Mouse (Mus musculus) embryonic facial prominence, embryonic 10.5 days (tissue): ENCODE measurements at regions not wholly inside any gene's neighbourhood (a gene's known extent, or its start where the extent isn't known, plus 50 kb on each side); places are given as distances from the start of the nearest gene placed in this dataset.

Experiments
- DNase-seq: peaks from one replicate; pipeline ENCODE4 v3.0.0-alpha.2; 2017; ENCODE audit warnings: low spot score
- H3K27ac ChIP-seq: fragments of 300-500 bp; sonication (generic); replicated peaks from 2 replicates; pipeline ENCODE4 v1.5.1; 2016; ENCODE audit warnings: mild to moderate bottlenecking
- H3K27me3 ChIP-seq: fragments of 300-500 bp; sonication (generic); replicated peaks from 2 replicates; pipeline ENCODE4 v1.6.1; 2016; ENCODE audit warnings: low read depth, mild to moderate bottlenecking; ENCODE audit not compliant: poor library complexity, severe bottlenecking
- H3K36me3 ChIP-seq: fragments of 300-500 bp; sonication (generic); replicated peaks from 2 replicates; pipeline ENCODE4 v1.6.1; 2016; ENCODE audit warnings: mild to moderate bottlenecking, moderate library complexity
- H3K4me1 ChIP-seq: fragments of 300-500 bp; sonication (generic); 2 replicates; pipeline ENCODE4 v1.6.1; 2016
- H3K4me3 ChIP-seq: fragments of 300-500 bp; sonication (generic); 2 replicates; pipeline ENCODE4 v1.5.1; 2016; ENCODE audit warnings: mild to moderate bottlenecking, moderate library complexity
- H3K9me3 ChIP-seq: fragments of 300-500 bp; sonication (generic); 2 replicates; pipeline ENCODE4 v1.6.1; 2016; ENCODE audit warnings: mild to moderate bottlenecking
- WGBS: fragments of 180-500 bp; shearing (Covaris S2); methylation state at CpG from one replicate; pipeline ENCODE4 v1.1.7; 2016; 5-methylcytosine and 5-hydroxymethylcytosine counted together

DNA sequence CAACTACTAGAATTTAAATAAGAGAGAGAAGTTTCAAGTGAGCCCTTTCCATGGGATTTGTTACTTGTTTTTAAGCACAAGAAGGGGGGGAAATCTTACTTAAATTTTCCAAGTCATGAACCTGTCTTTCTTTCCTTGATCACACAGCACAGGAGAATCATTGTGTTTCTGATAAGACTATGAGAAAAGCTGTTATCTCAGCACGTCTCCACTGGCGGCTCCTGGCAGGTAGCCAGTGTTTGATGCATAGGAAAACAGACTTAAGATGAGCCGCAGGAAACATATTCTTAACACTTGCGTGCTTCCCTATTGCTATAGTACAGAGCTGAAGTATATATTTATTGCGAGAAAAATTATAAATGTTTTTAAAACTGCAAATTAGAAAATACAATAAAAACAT lies 920.3 kb downstream of the Efna5 start:
- Histone ChIP-seq H3K4me1 (no peaks in the 10 kb centered on the region), H3K4me3 (no peak overlapping the region), H3K9me3 (no peaks in the 10 kb centered on the region), H3K27ac (no peak overlapping the region), H3K27me3 (no peaks in the 10 kb centered on the region), H3K36me3 (no peaks in the 10 kb centered on the region)
- no peak for DNase-seq
- WGBS, result 65% methylated on average over 5 of the region's 5 CpGs

DNA sequence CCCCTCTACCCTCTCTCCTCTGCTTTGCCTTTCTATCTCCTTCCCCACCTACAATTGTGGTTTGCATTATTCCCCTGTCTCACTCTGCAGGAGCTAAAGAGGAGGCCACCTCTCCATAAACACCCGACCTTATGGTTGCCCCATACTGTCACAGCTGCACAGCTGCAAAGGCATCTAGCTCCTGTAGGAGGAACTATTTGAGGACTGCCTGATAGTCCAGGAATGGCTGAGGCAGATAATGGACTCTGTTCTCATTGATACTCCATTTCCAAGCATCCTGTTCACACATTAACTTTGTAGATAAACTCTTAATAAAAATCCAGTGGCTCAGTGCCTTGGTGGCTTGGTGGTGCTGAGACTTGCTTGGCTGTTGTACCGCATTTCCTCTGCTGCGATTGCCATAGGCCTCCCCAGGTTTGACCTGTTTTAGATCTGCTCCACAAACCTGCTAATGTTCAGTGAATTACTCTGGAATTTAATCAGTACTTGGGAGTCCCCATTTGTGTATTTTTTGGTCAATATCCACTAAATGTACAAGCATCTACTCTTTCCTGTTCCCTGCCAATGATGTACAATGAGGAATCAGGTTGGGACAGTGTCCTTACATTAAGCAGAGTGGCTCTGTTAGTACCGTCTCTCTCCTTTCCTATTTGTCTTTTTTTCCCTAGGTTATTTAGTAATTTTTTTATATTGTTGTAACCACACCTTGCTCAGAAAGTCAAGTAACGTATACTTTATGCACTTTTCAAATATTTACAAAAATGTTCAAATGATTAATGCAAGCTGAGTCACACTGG lies 920.9 kb downstream of the Efna5 start:
- no peaks in the 10 kb centered on the region for H3K36me3 ChIP-seq
- WGBS, result 81% methylated on average over 5 of the region's 5 CpGs
- no peak for DNase-seq
- H3K27ac ChIP-seq, result no peak overlapping the region
- no peaks in the 10 kb centered on the region for H3K27me3 ChIP-seq
- no peaks in the 10 kb centered on the region for H3K9me3 ChIP-seq
- no peak overlapping the region for H3K4me3 ChIP-seq
- no peaks in the 10 kb centered on the region for H3K4me1 ChIP-seq

DNA sequence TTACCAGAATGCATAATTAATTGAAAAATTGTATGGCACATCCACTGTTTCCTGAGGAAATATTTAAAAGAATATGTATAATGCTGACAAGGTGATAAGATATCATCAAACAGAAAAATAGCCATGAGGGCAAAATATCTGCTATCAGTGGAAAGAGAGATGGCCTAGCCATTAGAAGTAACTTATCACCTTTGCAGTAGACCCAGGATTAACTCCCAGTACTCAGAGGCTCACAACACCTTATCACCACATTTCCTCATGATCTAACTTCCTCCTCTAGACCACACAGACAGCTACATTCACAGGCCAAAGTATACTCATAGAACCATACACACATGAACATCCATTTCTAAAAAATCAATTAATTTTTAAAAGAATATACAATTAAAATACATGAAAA lies 963.4 kb downstream of the Efna5 start:
- Histone ChIP-seq H3K27ac (no peak overlapping the region), H3K36me3 (no peaks in the 10 kb centered on the region), H3K4me3 (no peak overlapping the region), H3K27me3 (no peaks in the 10 kb centered on the region), H3K4me1 (no peaks in the 10 kb centered on the region), H3K9me3 (no peaks in the 10 kb centered on the region)
- DNase-seq, result no peak

DNA sequence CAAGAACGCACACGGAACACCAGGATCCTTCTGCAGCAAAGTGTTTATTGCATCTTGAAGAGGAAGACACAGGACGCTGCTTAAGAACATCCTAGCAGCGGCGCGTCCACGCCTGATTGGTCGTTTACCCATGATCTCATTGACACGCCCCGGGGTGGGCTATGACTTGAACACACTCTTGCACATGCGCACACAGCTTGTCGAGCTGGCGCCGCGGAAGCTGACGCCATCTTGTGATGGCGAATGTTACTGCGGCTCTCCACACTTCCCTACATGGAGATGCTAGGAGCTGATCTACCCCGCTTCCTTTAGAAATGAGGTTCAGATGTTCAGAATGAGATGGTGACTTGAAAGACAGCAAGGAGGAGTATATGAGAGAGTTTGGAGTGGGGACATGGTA lies 978.2 kb downstream of the Efna5 start:
- H3K27me3 ChIP-seq, result no peaks in the 10 kb centered on the region
- WGBS, result 93% methylated on average over 19 of the region's 19 CpGs
- H3K36me3 ChIP-seq, result no peaks in the 10 kb centered on the region
- H3K4me1 ChIP-seq, result no peaks in the 10 kb centered on the region
- no peak for DNase-seq
- no peak overlapping the region for H3K27ac ChIP-seq
- no peak overlapping the region for H3K4me3 ChIP-seq
- H3K9me3 ChIP-seq, result no peaks in the 10 kb centered on the region

DNA sequence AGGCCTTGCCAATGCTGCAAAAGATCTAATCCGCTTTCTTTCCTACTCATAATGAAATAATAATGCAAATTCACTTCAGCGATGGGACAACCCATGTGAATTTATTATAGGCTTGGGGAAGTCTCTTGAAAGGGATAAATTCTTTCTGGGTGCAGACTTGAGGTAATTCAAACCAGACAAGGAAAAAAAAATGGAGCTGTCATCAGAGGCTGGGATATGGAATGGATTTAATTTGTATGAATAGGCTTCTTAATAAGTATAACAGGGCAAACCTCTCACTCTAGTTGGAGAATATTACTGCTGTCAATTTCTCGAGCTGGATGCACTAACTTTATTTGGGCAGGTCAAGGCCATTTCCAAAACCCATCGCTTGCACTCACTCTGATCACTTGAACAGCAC lies 990.5 kb downstream of the Efna5 start:
- Histone ChIP-seq H3K36me3 (no peaks in the 10 kb centered on the region), H3K27me3 (no peaks in the 10 kb centered on the region), H3K9me3 (no peaks in the 10 kb centered on the region), H3K27ac (no peak overlapping the region), H3K4me3 (no peak overlapping the region), H3K4me1 (peaks cover 2% of the 10 kb centered on the region; the same call in 1 of the 2 replicates)
- whole genome bisulfite sequencing, result 51% methylated on average over 4 of the region's 4 CpGs
- peak; percentile 8 for DNase-seq

DNA sequence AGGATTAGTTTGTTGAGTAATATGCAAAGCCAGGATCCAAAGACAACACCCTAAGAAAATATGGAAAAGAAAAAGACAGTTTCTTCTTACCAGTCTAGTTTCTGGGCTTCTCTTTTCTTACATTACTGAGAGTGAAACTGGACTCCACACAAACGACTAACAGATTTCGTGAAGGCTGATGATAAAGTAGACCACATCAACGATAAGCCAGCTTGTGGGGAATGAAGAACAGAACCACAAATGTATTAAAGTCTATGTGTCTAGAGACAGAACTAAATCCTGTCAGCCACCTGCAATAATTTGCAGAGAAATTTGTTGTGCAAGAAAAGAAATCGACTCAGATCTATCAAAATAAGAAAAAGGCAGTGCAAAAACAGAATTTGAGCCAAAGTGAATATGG lies 1015.0 kb downstream of the Efna5 start:
- H3K36me3 ChIP-seq, result no peaks in the 10 kb centered on the region
- H3K4me3 ChIP-seq, result no peak overlapping the region
- H3K27me3 ChIP-seq, result no peaks in the 10 kb centered on the region
- no peaks in the 10 kb centered on the region for H3K9me3 ChIP-seq
- no peak overlapping the region for H3K27ac ChIP-seq
- no peak for DNase-seq
- WGBS, result 72% methylated on average over 4 of the region's 4 CpGs
- no peaks in the 10 kb centered on the region for H3K4me1 ChIP-seq

DNA sequence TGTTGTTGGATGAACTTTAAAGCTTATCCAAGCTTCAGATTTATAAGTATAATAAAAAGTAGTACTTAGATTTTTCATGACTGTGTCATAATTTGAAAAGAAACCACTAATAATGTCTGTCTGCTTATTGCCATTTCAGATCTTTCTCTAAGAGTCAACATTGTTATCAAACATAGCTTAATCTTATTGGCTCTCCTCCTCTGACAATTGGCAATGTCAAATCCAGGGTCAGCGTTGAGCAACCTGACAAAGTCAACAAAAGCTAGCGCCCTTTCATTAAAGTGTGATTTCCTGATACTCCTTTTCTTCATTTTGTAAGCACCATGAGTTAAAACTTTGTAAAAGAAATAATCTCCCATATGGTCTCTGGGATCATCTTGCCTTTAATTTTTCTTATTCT lies 1018.7 kb downstream of the Efna5 start:
- WGBS, result 73% methylated on average over 2 of the region's 2 CpGs
- no peaks in the 10 kb centered on the region for H3K36me3 ChIP-seq
- H3K27me3 ChIP-seq, result no peaks in the 10 kb centered on the region
- H3K27ac ChIP-seq, result no peak overlapping the region
- H3K4me3 ChIP-seq, result no peak overlapping the region
- H3K9me3 ChIP-seq, result no peaks in the 10 kb centered on the region
- no peak for DNase-seq
- no peaks in the 10 kb centered on the region for H3K4me1 ChIP-seq

DNA sequence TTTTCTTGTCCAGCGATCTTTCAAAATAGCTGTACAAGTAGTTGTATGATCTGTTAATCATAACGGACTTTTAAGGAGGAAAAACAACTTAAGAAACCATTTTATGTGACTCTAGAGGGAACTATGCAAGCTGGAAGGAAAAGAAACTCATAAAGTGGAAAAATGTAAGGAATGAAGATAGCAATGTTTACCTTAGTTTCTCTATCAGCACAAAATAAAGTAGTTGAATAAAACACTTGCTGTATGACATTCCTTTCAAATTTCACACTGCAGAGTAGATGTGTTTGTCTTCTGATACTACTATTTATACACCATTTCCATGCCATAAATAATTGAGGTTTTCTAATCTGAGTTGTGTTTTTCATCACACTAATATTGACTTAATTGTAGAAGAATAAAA lies 1043.6 kb downstream of the Efna5 start:
- no peak overlapping the region for H3K27ac ChIP-seq
- H3K36me3 ChIP-seq, result no peaks in the 10 kb centered on the region
- H3K4me1 ChIP-seq, result no peaks in the 10 kb centered on the region
- H3K4me3 ChIP-seq, result no peak overlapping the region
- DNase-seq, result no peak
- H3K9me3 ChIP-seq, result no peaks in the 10 kb centered on the region
- no peaks in the 10 kb centered on the region for H3K27me3 ChIP-seq
- WGBS, result 89% methylated on average over 2 of the region's 2 CpGs

DNA sequence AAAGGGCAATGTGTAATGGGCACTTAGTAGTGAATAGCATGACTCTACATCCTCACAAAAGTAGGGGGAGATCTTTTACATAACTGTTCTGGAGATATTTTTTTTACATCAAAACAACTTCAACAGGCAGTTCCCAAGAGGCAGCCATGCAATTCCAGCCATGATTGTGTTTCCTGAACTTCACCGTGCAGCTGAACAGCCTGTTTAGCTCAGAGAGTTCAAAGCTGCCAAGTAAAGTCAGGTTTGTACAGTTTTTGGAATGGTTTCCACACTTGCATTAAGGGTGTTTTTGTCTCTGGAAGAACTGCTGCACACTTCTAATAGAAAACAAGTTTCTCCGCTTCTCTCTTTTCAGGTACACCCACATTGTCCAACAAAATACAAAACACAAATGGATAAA lies 1065.6 kb downstream of the Efna5 start:
- H3K4me1 ChIP-seq, result no peaks in the 10 kb centered on the region
- H3K27ac ChIP-seq, result no peak overlapping the region
- H3K36me3 ChIP-seq, result no peaks in the 10 kb centered on the region
- DNase-seq, result no peak
- H3K27me3 ChIP-seq, result no peaks in the 10 kb centered on the region
- 71% methylated on average over 2 of the region's 2 CpGs for WGBS
- H3K9me3 ChIP-seq, result no peaks in the 10 kb centered on the region
- no peak overlapping the region for H3K4me3 ChIP-seq

DNA sequence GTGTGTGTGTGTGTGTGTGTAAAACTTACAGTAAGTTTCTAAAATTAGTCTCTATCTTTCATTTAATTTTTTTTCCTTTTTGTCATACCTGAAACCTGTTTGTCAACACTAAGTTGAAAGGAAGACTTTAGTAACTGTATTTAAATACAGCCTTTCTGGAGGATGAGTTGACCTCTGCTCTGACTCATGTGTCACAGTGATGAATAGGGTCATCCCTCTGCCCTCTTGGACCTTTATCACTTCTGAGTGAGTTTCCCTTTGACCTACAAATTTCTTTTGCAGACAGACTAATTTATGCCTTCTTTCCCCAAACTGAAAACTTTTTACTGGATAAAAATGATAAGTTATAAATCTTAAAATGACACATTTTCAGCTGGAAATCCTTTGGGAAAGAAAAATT lies 1112.8 kb downstream of the Efna5 start:
- Histone ChIP-seq H3K36me3 (no peaks in the 10 kb centered on the region), H3K27me3 (no peaks in the 10 kb centered on the region), H3K4me1 (no peaks in the 10 kb centered on the region), H3K4me3 (no peak overlapping the region), H3K27ac (no peak overlapping the region), H3K9me3 (no peaks in the 10 kb centered on the region)
- DNase-seq, result no peak

DNA sequence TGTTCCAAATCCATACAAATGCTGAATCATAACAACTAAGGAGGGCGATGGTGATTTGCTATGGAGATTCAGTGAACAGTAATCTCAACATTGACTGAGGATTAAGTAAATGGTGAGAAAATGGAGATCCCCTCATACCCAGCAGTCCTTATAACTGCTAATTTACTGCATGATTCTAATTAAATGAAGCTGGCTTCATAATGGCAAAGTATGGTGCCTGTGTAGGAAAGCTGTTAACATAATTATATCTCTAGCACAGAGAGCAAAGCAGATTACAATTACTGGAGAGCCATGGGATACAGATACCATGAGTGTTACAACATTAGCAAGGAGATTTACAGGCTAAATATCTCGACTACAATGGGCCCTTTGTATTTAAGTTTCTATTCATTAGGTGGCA lies 1116.0 kb downstream of the Efna5 start:
- WGBS, result 67% methylated on average over 2 of the region's 2 CpGs
- Histone ChIP-seq H3K4me1 (no peaks in the 10 kb centered on the region), H3K27ac (no peak overlapping the region)

More for the DNA sequence above, 1116.0 kb downstream of the Efna5 start:
- no peaks in the 10 kb centered on the region for H3K9me3 ChIP-seq
- H3K36me3 ChIP-seq, result no peaks in the 10 kb centered on the region
- no peak for DNase-seq
- no peaks in the 10 kb centered on the region for H3K27me3 ChIP-seq
- no peak overlapping the region for H3K4me3 ChIP-seq
